Comparison of ENCODE assay signal across 9 mouse cellular contexts in genomic region chr15:99469067-99469466, GRCm38 (mm10). TPM values are rescaled to one million over a fixed set of nuclear protein-coding genes. Genes with fewer than 3 reads are reported as not detected.
DNase-seq lines count a peak whose midpoint lies in the region; ATAC-seq and TF ChIP-seq lines count a peak whose summit lies in the region.
"Had no signal": no experiment of that assay in that cellular context is flagged by ENCODE, and none has a peak within 500 bp of the region (broad histone marks: within the 10 kb centered on the region; RNA-seq: fewer than 3 reads in every experiment).

No protein-coding gene starts in this region.

- no peaks in the 10 kb centered on the region for H3K27me3 ChIP-seq in forebrain, postnatal 0 days (ENCODE audit: insufficient read depth, low read length)
- no peaks in the 10 kb centered on the region for H3K27me3 ChIP-seq in forebrain, embryonic 15.5 days
- H3K27me3 ChIP-seq: megakaryocyte, embryonic 14.5 days had no signal

- H3K9ac ChIP-seq in forebrain, postnatal 0 days: no peak overlapping the region
- no peak overlapping the region for H3K9ac ChIP-seq in forebrain, embryonic 15.5 days (replicated peaks)

- no peak overlapping the region for H3K4me2 ChIP-seq in forebrain, postnatal 0 days (ENCODE audit: low read depth)
- H3K4me2 ChIP-seq in forebrain, embryonic 15.5 days (replicated peaks): no peak overlapping the region

- TF ChIP-seq CTCF in forebrain, postnatal 0 days (IDR thresholded peaks at IDR 0.05; ENCODE audit: low read depth): peak; percentile 83

- peaks cover 3% of the 10 kb centered on the region; the same call in 1 of the 2 replicates for H3K36me3 ChIP-seq in forebrain, postnatal 0 days (ENCODE audit: insufficient read depth)
- no peaks in the 10 kb centered on the region for H3K36me3 ChIP-seq in forebrain, embryonic 15.5 days

- no peaks in the 10 kb centered on the region for H3K4me1 ChIP-seq in forebrain, postnatal 0 days (ENCODE audit: insufficient read depth)
- peaks cover 11% of the 10 kb centered on the region for H3K4me1 ChIP-seq in forebrain, embryonic 15.5 days

- peak; percentile 83 for DNase-seq in forebrain, postnatal 0 days
- peak; percentile 90 for DNase-seq in MN1 (ENCODE audit: low spot score)
- DNase-seq in cerebellum, adult 9-11 months: peak; percentile 79
- peak; percentile 64 for DNase-seq in gastrocnemius, postnatal 25 days
- DNase-seq in layer of hippocampus, postnatal 14 days (ENCODE audit: low spot score in 2 of 2): peak; percentile 71 to 87
- DNase-seq in spleen, postnatal 4 days (ENCODE audit: low spot score in 2 of 2): peak; percentile 73 to 87

- H3K27ac ChIP-seq in forebrain, postnatal 0 days (ENCODE audit: low read depth, low read length): no peak overlapping the region
- no peak overlapping the region for H3K27ac ChIP-seq in forebrain, embryonic 15.5 days (replicated peaks)

- H3K9me3 ChIP-seq in forebrain, postnatal 0 days (ENCODE audit: low read length): no peaks in the 10 kb centered on the region
- H3K9me3 ChIP-seq in forebrain, embryonic 15.5 days: no peaks in the 10 kb centered on the region
- H3K9me3 ChIP-seq: megakaryocyte, embryonic 14.5 days had no signal

- WGBS in forebrain, postnatal 0 days: 29% methylated on average over 3 of the region's 3 CpGs
- WGBS in forebrain, embryonic 15.5 days: 35% methylated on average over 3 of the region's 3 CpGs

- no peak overlapping the region for H3K4me3 ChIP-seq in forebrain, postnatal 0 days (ENCODE audit: low read depth, low read length)
- H3K4me3 ChIP-seq in forebrain, embryonic 15.5 days: no peak overlapping the region
- H3K4me3 ChIP-seq: megakaryocyte, embryonic 14.5 days had no signal

- peak; percentile 65; the same call in 1 of the 2 replicates for ATAC-seq in forebrain, postnatal 0 days
- ATAC-seq in forebrain, embryonic 15.5 days (replicated peaks): no peak
- peak; percentile 46 for ATAC-seq in megakaryocyte-erythroid progenitor cell, adult 5-6 weeks (replicated peaks; ENCODE audit: low FRiP score, low TSS enrichment, poor library complexity, severe bottlenecking)

RNA-seq across cellular contexts. Expression of gene Bcdin3d, which starts 5.5 kb away (rescaled TPM):
- total RNA-seq in forebrain, postnatal 0 days (2014; rRNA removed): 12.1 and 17.5 TPM in 2 replicates
- 12.8 and 15.7 TPM in 2 replicates for polyA plus RNA-seq in forebrain, postnatal 0 days (2015; fragmentation: Nextera tagmentation; extraction: Ambion mirVana)
- 24.7 and 25.5 TPM in 2 replicates for polyA plus RNA-seq in forebrain, embryonic 15.5 days (2015; fragmentation: Nextera tagmentation; extraction: Ambion mirVana)
- 1 to 10 TPM; 3.0 to 4.1 TPM for total RNA-seq in gastrocnemius, postnatal 25 days (2021)
- 1 to 10 TPM; 4.3 to 5.0 TPM for total RNA-seq in layer of hippocampus, postnatal 14 days (2021)
- total RNA-seq in megakaryocyte-erythroid progenitor cell, adult 5-6 weeks (2014; fragmentation: Nextera tagmentation): 6.5 and 11.4 TPM in 2 replicates
- total RNA-seq in megakaryocyte-erythroid progenitor cell, adult 5-6 weeks (2017): 5.3 and 6.6 TPM in 2 replicates

RNA-seq across cellular contexts. Expression of gene Nckap5l, which starts 11.5 kb away (rescaled TPM):
- total RNA-seq in forebrain, postnatal 0 days (2014; rRNA removed): 12.3 and 17.6 TPM in 2 replicates
- 7.9 and 10.3 TPM in 2 replicates for polyA plus RNA-seq in forebrain, postnatal 0 days (2015; fragmentation: Nextera tagmentation; extraction: Ambion mirVana)
- 11.0 and 12.4 TPM in 2 replicates for polyA plus RNA-seq in forebrain, embryonic 15.5 days (2015; fragmentation: Nextera tagmentation; extraction: Ambion mirVana)
- total RNA-seq in gastrocnemius, postnatal 25 days (2021): 1 to 10 TPM; 3.1 to 4.8 TPM
- total RNA-seq in layer of hippocampus, postnatal 14 days (2021): 10 to 100 TPM; 29.1 to 34.9 TPM
- 1.6 and 16.0 TPM in 2 replicates for total RNA-seq in megakaryocyte-erythroid progenitor cell, adult 5-6 weeks (2014; fragmentation: Nextera tagmentation)
- total RNA-seq in megakaryocyte-erythroid progenitor cell, adult 5-6 weeks (2017): 0.52 and 7.4 TPM in 2 replicates

RNA-seq across cellular contexts. Expression of gene Faim2, which starts 58.9 kb away (rescaled TPM):
- 19.2 and 25.6 TPM in 2 replicates for total RNA-seq in forebrain, postnatal 0 days (2014; rRNA removed)
- 44.6 and 57.4 TPM in 2 replicates for polyA plus RNA-seq in forebrain, postnatal 0 days (2015; fragmentation: Nextera tagmentation; extraction: Ambion mirVana)
- polyA plus RNA-seq in forebrain, embryonic 15.5 days (2015; fragmentation: Nextera tagmentation; extraction: Ambion mirVana): 17.0 and 18.9 TPM in 2 replicates
- total RNA-seq in gastrocnemius, postnatal 25 days (2021): under 1 TPM; 0.13 to 0.20 TPM
- total RNA-seq in layer of hippocampus, postnatal 14 days (2021): 100 to 1,000 TPM; 145 to 153 TPM
- total RNA-seq in megakaryocyte-erythroid progenitor cell, adult 5-6 weeks (2014; fragmentation: Nextera tagmentation): not detected in 2 replicates
- not detected in 2 replicates for total RNA-seq in megakaryocyte-erythroid progenitor cell, adult 5-6 weeks (2017)

Comparison
In these comparisons a context has a peak if more than half of its experiments do, and no peak if none do; other contexts are left out.
1. RNA of gene Faim2, which starts 58.9 kb away (total RNA-seq): 145 to 153 TPM in layer of hippocampus, postnatal 14 days and 19.2 to 25.6 TPM in forebrain, postnatal 0 days; 0.13 to 0.20 TPM in gastrocnemius, postnatal 25 days and not detected in megakaryocyte-erythroid progenitor cell, adult 5-6 weeks; every median in the first group is over 10 times any median in the second.
2. Peak in every context shown above with its lines, with median percentiles within 50 percentile points of each other: DNase-seq.